Mouse (Mus musculus) E14TG2a.4 (cell line): ENCODE results near the gene Nom1.

Source experiments
- CTCF ChIP-seq: conservative IDR thresholded peaks from 2 replicates; pipeline ENCODE4 v1.5.1; 2014; ENCODE audit warnings: low read length
- NANOG ChIP-seq: IDR thresholded peaks from 2 replicates; pipeline ENCODE4 v1.6.1; 2014; ENCODE audit warnings: borderline replicate concordance, low read length, mixed read lengths

GRCm38 (mm10) chr5:29485941-29486320, 51.5 kb downstream of the Nom1 start:
- TF ChIP-seq CTCF (no peak), NANOG (no peak)
